Mouse (Mus musculus) retina, adult 2 months (tissue): Measurements from ENCODE around the gene Rem1.
"Not testable (repeated sequence)": the region's sequence is repeated elsewhere in the genome, so short reads cannot be mapped to it uniquely, and the experiment has no call there.

Source experiments
- DNase-seq: peaks from one replicate; pipeline ENCODE4 v3.0.0-alpha.2; 2012; ENCODE audit warnings: low read depth, low spot score

The Rem1 gene

GRCm38 (mm10) chr2:152628066-152628465, 1.3 kb downstream of the Rem1 start:
- DNase-seq: no peak

- DNase-seq: no peak
Measured at GRCm38 (mm10) chr2:152629239-152629638, 2.5 kb downstream of the Rem1 start.

- no peak for DNase-seq
Measured at GRCm38 (mm10) chr2:152629904-152630303, 3.2 kb downstream of the Rem1 start.

- no peak for DNase-seq
Measured at GRCm38 (mm10) chr2:152633334-152633733, 6.6 kb downstream of the Rem1 start.

GRCm38 (mm10) chr2:152634311-152634710, 7.6 kb downstream of the Rem1 start:
- no peak for DNase-seq

GRCm38 (mm10) chr2:152636246-152637005, 9.7 kb downstream of the Rem1 start:
- DNase-seq: no peak

GRCm38 (mm10) chr2:152637006-152637322, 10.2 kb downstream of the Rem1 start:
- no peak for DNase-seq

GRCm38 (mm10) chr2:152637381-152637780, 10.6 kb downstream of the Rem1 start:
- DNase-seq: no peak

- DNase-seq: no peak
Measured at GRCm38 (mm10) chr2:152638865-152639264, 12.1 kb downstream of the Rem1 start.

- DNase-seq: no peak
Measured at GRCm38 (mm10) chr2:152639406-152640113, 12.8 kb downstream of the Rem1 start.

- DNase-seq: no peak
Measured at GRCm38 (mm10) chr2:152652901-152653620, 26.3 kb downstream of the Rem1 start.

- DNase-seq: no peak
Measured at GRCm38 (mm10) chr2:152653874-152654715, 27.3 kb downstream of the Rem1 start.

- DNase-seq: no peak
Measured at GRCm38 (mm10) chr2:152657398-152657797, 30.6 kb downstream of the Rem1 start.

- DNase-seq: no peak
Measured at GRCm38 (mm10) chr2:152661163-152661562, 34.4 kb downstream of the Rem1 start.

GRCm38 (mm10) chr2:152666191-152666590, 39.4 kb downstream of the Rem1 start:
- not testable (repeated sequence) for DNase-seq

- peak; percentile 85 for DNase-seq
Measured at GRCm38 (mm10) chr2:152669256-152669638, 42.5 kb downstream of the Rem1 start, which contains the start of gene H13. H13 (plus strand) TSS chr2:152669461.

- DNase-seq: no peak
Measured at GRCm38 (mm10) chr2:152669639-152670484, 43.1 kb downstream of the Rem1 start.

GRCm38 (mm10) chr2:152670983-152671641, 44.4 kb downstream of the Rem1 start:
- no peak for DNase-seq

GRCm38 (mm10) chr2:152671642-152671999, 44.9 kb downstream of the Rem1 start:
- DNase-seq: no peak

- DNase-seq: no peak
Measured at GRCm38 (mm10) chr2:152672166-152672565, 45.4 kb downstream of the Rem1 start.
